Mouse (Mus musculus) adrenal gland, adult 18-20 months (tissue): ENCODE measurements around the gene Tbx18. TPM values are rescaled to one million over a fixed set of nuclear protein-coding genes. Genes with fewer than 3 reads are reported as not detected.

Source experiments
- DNase-seq, 2 experiments: peaks; one replicate each; pipeline ENCODE4 v3.0.0; 2021 to 2022; ENCODE audit warnings: low spot score in 2 of 2
- total RNA-seq, 2 experiments: library from RNA; stranded (reverse); gene quantifications; 1 replicate in 1 of 2; 2 replicates in 1 of 2; pipeline ENCODE4 v1.2.3; 2021

Tbx18 gene
- total RNA-seq, 2 experiments from 2014 or later, result 0.70 to 1.4 TPM

- DNase-seq, result no peak
Measured at GRCm38 (mm10) chr9:87721793-87722192, 9.3 kb downstream of the Tbx18 start.

GRCm38 (mm10) chr9:87710360-87710759, 20.7 kb downstream of the Tbx18 start:
- no peak for DNase-seq

- peak; percentile 54 to 67 for DNase-seq
Measured at GRCm38 (mm10) chr9:87708151-87708550, 22.9 kb downstream of the Tbx18 start.

GRCm38 (mm10) chr9:87702267-87702666, 28.8 kb downstream of the Tbx18 start:
- DNase-seq, result no peak

GRCm38 (mm10) chr9:87686981-87687380, 44.1 kb downstream of the Tbx18 start:
- DNase-seq, result no peak

- DNase-seq, result no peak
Measured at GRCm38 (mm10) chr9:87682247-87682646, 48.8 kb downstream of the Tbx18 start.
